Mouse (Mus musculus) myocyte (in vitro differentiated cells): Measurements from ENCODE around the gene Sema3e. TPM values are rescaled to one million over a fixed set of nuclear protein-coding genes. Genes with fewer than 3 reads are reported as not detected.

ENCODE experiments used
- H3K27me3 ChIP-seq: one replicate; pipeline ENCODE4 v1.6.1; 2011; ENCODE audit not compliant: control insufficient read depth, insufficient read depth, insufficient read length
- H3K36me3 ChIP-seq: one replicate; pipeline ENCODE4 v1.6.1; 2011; ENCODE audit not compliant: control insufficient read depth, insufficient read depth
- H3K4me2 ChIP-seq: one replicate; pipeline ENCODE4 v1.6.1; 2011; ENCODE audit warnings: low read depth, control low read depth
- H3K4me3 ChIP-seq: one replicate; pipeline ENCODE4 v1.5.1; 2011; ENCODE audit warnings: mild to moderate bottlenecking, control low read depth, moderate library complexity
- H3K79me2 ChIP-seq: one replicate; pipeline ENCODE4 v1.6.1; 2011; ENCODE audit not compliant: control insufficient read depth, insufficient read depth
- H3ac ChIP-seq: one replicate; pipeline ENCODE4 v1.6.1; 2011; ENCODE audit not compliant: control insufficient read depth, insufficient read length
- CEBPB ChIP-seq: IDR thresholded peaks from 2 replicates; pipeline ENCODE4 v1.6.1; 2011; ENCODE audit warnings: mild to moderate bottlenecking, moderate library complexity; ENCODE audit not compliant: poor library complexity, insufficient read depth, severe bottlenecking
- E2F4 ChIP-seq: IDR thresholded peaks from one replicate; pipeline ENCODE4 v1.6.1; 2011; ENCODE audit warnings: mild to moderate bottlenecking, control low read depth, moderate library complexity; ENCODE audit not compliant: insufficient read depth
- MAX ChIP-seq: IDR thresholded peaks from one replicate; pipeline ENCODE4 v1.6.1; 2011; ENCODE audit warnings: low read depth, mild to moderate bottlenecking, control low read depth
- MYOD1 ChIP-seq, 3 experiments: IDR thresholded peaks; one replicate each; pipeline ENCODE4 v1.6.1; 2011; ENCODE audit warnings: control low read depth in 2 of 3, low read depth in 2 of 3, mild to moderate bottlenecking in 2 of 3, moderate library complexity in 1 of 3; ENCODE audit not compliant: insufficient read length in 2 of 3, control insufficient read depth in 1 of 3
- MYOG ChIP-seq, 3 experiments: IDR thresholded peaks; one replicate each; pipeline ENCODE4 v1.6.1; 2011; ENCODE audit warnings: control low read depth in 2 of 3, low read depth in 2 of 3, mild to moderate bottlenecking in 2 of 3; ENCODE audit not compliant: insufficient read length in 2 of 3, control insufficient read depth in 1 of 3, insufficient read depth in 1 of 3
- POLR2A ChIP-seq: IDR thresholded peaks from one replicate; pipeline ENCODE4 v1.6.1; 2011; ENCODE audit warnings: low read depth, mild to moderate bottlenecking, control low read depth, moderate library complexity; ENCODE audit not compliant: insufficient read length
- POLR2AphosphoS2 ChIP-seq: IDR thresholded peaks from one replicate; pipeline ENCODE4 v1.6.1; 2011; ENCODE audit warnings: low read depth, control low read depth; ENCODE audit not compliant: insufficient read length
- REST ChIP-seq: IDR thresholded peaks from one replicate; pipeline ENCODE4 v1.6.1; 2011; ENCODE audit warnings: mild to moderate bottlenecking, control low read depth, moderate library complexity; ENCODE audit not compliant: insufficient read depth, insufficient read length
- SRF ChIP-seq: IDR thresholded peaks from one replicate; pipeline ENCODE4 v1.6.1; 2011; ENCODE audit warnings: low read depth; ENCODE audit not compliant: control insufficient read depth, insufficient read length
- TCF12 ChIP-seq: IDR thresholded peaks from one replicate; pipeline ENCODE4 v1.6.1; 2011; ENCODE audit warnings: mild to moderate bottlenecking, control low read depth; ENCODE audit not compliant: poor library complexity, insufficient read depth, severe bottlenecking
- TCF3 ChIP-seq: IDR thresholded peaks from one replicate; pipeline ENCODE4 v1.6.1; 2011; ENCODE audit warnings: low read depth, control low read depth; ENCODE audit not compliant: insufficient read length
- USF1 ChIP-seq: IDR thresholded peaks from one replicate; pipeline ENCODE4 v1.6.1; 2011; ENCODE audit warnings: low read depth, mild to moderate bottlenecking, control low read depth, moderate library complexity
- polyA plus RNA-seq: library from polyadenylated mRNA; unstranded; fragments of >200 nt; fragmentation: generic; extraction: Trizol; gene quantifications from one replicate; pipeline ENCODE4 v1.2.1, GENCODE M21; 2012; ENCODE audit warnings: missing spikeins

Gene Sema3e
- polyA plus RNA-seq, 1 experiment: 9.9 TPM

- no peak overlapping the region for H3ac ChIP-seq
- no peak overlapping the region for H3K4me2 ChIP-seq
- H3K4me3 ChIP-seq: no peak overlapping the region
- H3K79me2 ChIP-seq: no peaks in the 10 kb centered on the region
- no peaks in the 10 kb centered on the region for H3K36me3 ChIP-seq
- TF ChIP-seq MYOD1 (IDR thresholded peaks at IDR 0.05; ENCODE audit: control insufficient read depth in 1 of 3, insufficient read length in 2 of 3, low read depth in 2 of 3) (no peak), MAX (no peak), MYOG (IDR thresholded peaks at IDR 0.05; ENCODE audit: control insufficient read depth in 1 of 3, insufficient read depth in 1 of 3, insufficient read length in 2 of 3, low read depth in 2 of 3) (no peak), E2F4 (no peak), SRF (no peak), USF1 (no peak), REST (no peak), TCF12 (no peak), POLR2A (no peak), CEBPB (no peak), POLR2AphosphoS2 (no peak), TCF3 (no peak)
- H3K27me3 ChIP-seq: no peaks in the 10 kb centered on the region
These were observed 173.4 kb downstream of the Sema3e start for GRCm38 (mm10) chr5:14198344-14199040.

DNA sequence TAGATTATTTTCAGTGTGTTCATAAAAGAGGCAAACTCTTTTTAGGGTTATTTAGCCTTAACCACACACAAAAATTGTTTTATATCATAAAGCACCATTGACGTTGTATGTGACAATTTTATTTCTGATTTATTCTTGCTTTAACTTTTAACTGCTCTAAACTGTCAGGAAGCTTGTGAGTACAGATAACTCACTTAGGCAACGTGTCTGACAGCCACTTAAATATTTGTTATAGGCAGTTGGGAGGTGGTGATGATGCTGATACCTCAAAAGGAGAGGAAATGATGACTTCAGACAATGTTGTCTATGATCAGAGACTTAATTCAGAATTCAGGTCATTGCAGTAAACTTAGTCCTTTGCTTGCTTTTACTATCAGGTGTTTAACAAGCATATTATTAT, 181.7 kb downstream of the Sema3e start:
- H3K79me2 ChIP-seq: no peaks in the 10 kb centered on the region
- H3K36me3 ChIP-seq: no peaks in the 10 kb centered on the region
- H3K27me3 ChIP-seq: no peaks in the 10 kb centered on the region
- TF ChIP-seq SRF: no peak
- no peak for TF ChIP-seq POLR2A
- TF ChIP-seq TCF12: no peak
- TF ChIP-seq MAX: no peak
- TF ChIP-seq MYOD1 (IDR thresholded peaks at IDR 0.05; ENCODE audit: control insufficient read depth in 1 of 3, insufficient read length in 2 of 3, low read depth in 2 of 3): no peak
- no peak for TF ChIP-seq TCF3
- TF ChIP-seq CEBPB: no peak
- no peak for TF ChIP-seq REST
- no peak for TF ChIP-seq MYOG (IDR thresholded peaks at IDR 0.05; ENCODE audit: control insufficient read depth in 1 of 3, insufficient read depth in 1 of 3, insufficient read length in 2 of 3, low read depth in 2 of 3)
- no peak for TF ChIP-seq USF1
- no peak overlapping the region for H3ac ChIP-seq
- no peak overlapping the region for H3K4me2 ChIP-seq
- no peak overlapping the region for H3K4me3 ChIP-seq

GRCm38 (mm10) chr5:14209962-14210361, 184.9 kb downstream of the Sema3e start:
- Histone ChIP-seq H3K4me3 (no peak overlapping the region), H3K36me3 (no peaks in the 10 kb centered on the region), H3ac (no peak overlapping the region), H3K79me2 (no peaks in the 10 kb centered on the region), H3K4me2 (no peak overlapping the region), H3K27me3 (no peaks in the 10 kb centered on the region)
- no peak for TF ChIP-seq MYOG (IDR thresholded peaks at IDR 0.05; ENCODE audit: control insufficient read depth in 1 of 3, insufficient read depth in 1 of 3, insufficient read length in 2 of 3, low read depth in 2 of 3)
- TF ChIP-seq TCF3: no peak
- no peak for TF ChIP-seq SRF

DNA sequence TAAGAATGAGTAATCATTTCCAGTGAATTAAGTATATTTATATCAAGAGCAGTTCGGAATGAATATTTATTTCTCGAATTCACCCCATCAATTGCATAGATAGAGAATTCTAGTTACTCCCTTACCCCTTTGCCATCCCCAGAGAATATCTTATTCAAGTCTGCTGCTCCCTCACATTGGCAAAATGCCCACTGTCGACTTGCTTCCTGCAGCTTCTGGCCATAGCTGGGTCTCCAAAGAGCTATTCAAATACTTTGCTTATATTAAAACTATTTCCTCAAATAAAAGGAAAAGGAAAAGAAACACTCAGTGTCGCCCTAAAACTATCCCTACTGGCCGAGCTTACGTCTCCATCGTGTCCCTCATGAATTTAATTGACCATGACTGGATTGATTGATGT, 191.1 kb downstream of the Sema3e start:
- Histone ChIP-seq H3K79me2 (no peaks in the 10 kb centered on the region), H3ac (no peak overlapping the region), H3K27me3 (no peaks in the 10 kb centered on the region), H3K4me2 (no peak overlapping the region), H3K36me3 (no peaks in the 10 kb centered on the region), H3K4me3 (no peak overlapping the region)
- TF ChIP-seq SRF (no peak), POLR2A (no peak), TCF12 (no peak)

GRCm38 (mm10) chr5:14218677-14219076, 193.6 kb downstream of the Sema3e start:
- TF ChIP-seq TCF3 (no peak), POLR2A (no peak), MAX (no peak), MYOG (IDR thresholded peaks at IDR 0.05; ENCODE audit: control insufficient read depth in 1 of 3, insufficient read depth in 1 of 3, insufficient read length in 2 of 3, low read depth in 2 of 3) (no peak), E2F4 (no peak), TCF12 (no peak), MYOD1 (IDR thresholded peaks at IDR 0.05; ENCODE audit: control insufficient read depth in 1 of 3, insufficient read length in 2 of 3, low read depth in 2 of 3) (no peak), SRF (no peak), USF1 (no peak), CEBPB (no peak), POLR2AphosphoS2 (no peak), REST (no peak)
- no peak overlapping the region for H3K4me3 ChIP-seq
- H3ac ChIP-seq: no peak overlapping the region
- no peaks in the 10 kb centered on the region for H3K27me3 ChIP-seq
- no peaks in the 10 kb centered on the region for H3K36me3 ChIP-seq
- H3K79me2 ChIP-seq: no peaks in the 10 kb centered on the region
- H3K4me2 ChIP-seq: no peak overlapping the region
